Mouse (Mus musculus) forebrain, embryonic 14.5 days (tissue): ENCODE results near the gene Cabp2. TPM values are rescaled to one million over a fixed set of nuclear protein-coding genes. Genes with fewer than 3 reads are reported as not detected.

Source experiments
- ATAC-seq: fragments of 200-750 bp; cut with Nextera tagmentation; 2 replicates; pipeline ENCODE4 v1.8.0; 2017; ENCODE audit warnings: mild to moderate bottlenecking, moderate library complexity
- DNase-seq: peaks from one replicate; pipeline ENCODE4 v3.0.0-alpha.2; 2015; ENCODE audit warnings: low spot score
- H3K27ac ChIP-seq: fragments of 300-500 bp; sonication (generic); 2 replicates; pipeline ENCODE4 v1.5.1; 2014; ENCODE audit warnings: low read depth, mild to moderate bottlenecking, control low read depth, low read length, moderate library complexity
- H3K27me3 ChIP-seq: fragments of 300-500 bp; sonication (generic); replicated peaks from 2 replicates; pipeline ENCODE4 v1.6.1; 2014; ENCODE audit warnings: low read length, control low read depth, mixed read lengths; ENCODE audit not compliant: control insufficient read depth, insufficient read depth
- H3K36me3 ChIP-seq: fragments of 300-500 bp; sonication (generic); 2 replicates; pipeline ENCODE4 v1.6.1; 2014; ENCODE audit warnings: low read length, control low read depth; ENCODE audit not compliant: control insufficient read depth, insufficient read depth
- H3K4me1 ChIP-seq: fragments of 300-500 bp; sonication (generic); 2 replicates; pipeline ENCODE4 v1.6.1; 2014; ENCODE audit warnings: antibody characterized with exemption, low read length, control low read depth; ENCODE audit not compliant: control insufficient read depth, insufficient read depth
- H3K4me2 ChIP-seq: fragments of 300-500 bp; sonication (generic); 2 replicates; pipeline ENCODE4 v1.6.1; 2014; ENCODE audit warnings: mild to moderate bottlenecking, control low read depth, low read length
- H3K4me3 ChIP-seq: fragments of 300-500 bp; sonication (generic); 2 replicates; pipeline ENCODE4 v1.5.1; 2014; ENCODE audit warnings: low read depth, low read length, control low read depth
- H3K9ac ChIP-seq: fragments of 300-500 bp; sonication (generic); 2 replicates; pipeline ENCODE4 v1.6.1; 2014; ENCODE audit warnings: mild to moderate bottlenecking, low read length, control low read depth, moderate library complexity
- H3K9me3 ChIP-seq: fragments of 300-500 bp; sonication (generic); replicated peaks from 2 replicates; pipeline ENCODE4 v1.6.1; 2016; ENCODE audit warnings: low read length, control low read depth, mixed read lengths; ENCODE audit not compliant: control insufficient read depth
- WGBS: fragments of 180-500 bp; shearing (Covaris S2); extraction: QIAGEN DNeasy Blood & Tissue Kit; methylation state at CpG from one replicate; pipeline ENCODE4 v1.1.7; 2014; 5-methylcytosine and 5-hydroxymethylcytosine counted together
- polyA plus RNA-seq: library from polyadenylated mRNA; unstranded; fragments of >200 nt; fragmentation: Nextera tagmentation; extraction: Ambion mirVana; gene quantifications from 2 replicates; pipeline ENCODE4 v1.2.1, GENCODE M21; 2014

The Cabp2 gene
- polyA plus RNA-seq, 1 experiment from 2014 or later: not detected

- Histone ChIP-seq H3K9me3 (no peaks in the 10 kb centered on the region), H3K4me1 (no peaks in the 10 kb centered on the region), H3K27me3 (no peaks in the 10 kb centered on the region; the same call in 1 of the 2 replicates), H3K36me3 (no peaks in the 10 kb centered on the region), H3K4me2 (no peak overlapping the region), H3K27ac (no peak overlapping the region), H3K4me3 (no peak overlapping the region), H3K9ac (no peak overlapping the region)
- DNase-seq (no peak), ATAC-seq (no peak)
- 53% methylated on average over 15 of the region's 15 CpGs for WGBS
Observed at GRCm38 (mm10) chr19:4068717-4069410, 12.5 kb upstream of the Cabp2 start.

GRCm38 (mm10) chr19:4070311-4070710 lies 11.1 kb upstream of the Cabp2 start:
- H3K9ac ChIP-seq: no peak overlapping the region
- DNase-seq: no peak
- no peak overlapping the region for H3K27ac ChIP-seq
- no peak overlapping the region for H3K4me3 ChIP-seq
- H3K9me3 ChIP-seq: no peaks in the 10 kb centered on the region
- no peak overlapping the region for H3K4me2 ChIP-seq
- no peaks in the 10 kb centered on the region for H3K4me1 ChIP-seq
- no peak for ATAC-seq
- 74% methylated on average over 15 of the region's 15 CpGs for WGBS
- H3K36me3 ChIP-seq: no peaks in the 10 kb centered on the region
- H3K27me3 ChIP-seq: no peaks in the 10 kb centered on the region; the same call in 1 of the 2 replicates

- Histone ChIP-seq H3K4me1 (no peaks in the 10 kb centered on the region), H3K27ac (no peak overlapping the region), H3K4me3 (no peak overlapping the region), H3K27me3 (no peaks in the 10 kb centered on the region; the same call in 1 of the 2 replicates), H3K9ac (no peak overlapping the region), H3K9me3 (no peaks in the 10 kb centered on the region), H3K36me3 (no peaks in the 10 kb centered on the region), H3K4me2 (no peak overlapping the region)
- ATAC-seq: no peak
- no peak for DNase-seq
- 80% methylated on average over 8 of the region's 8 CpGs for WGBS
Observed at GRCm38 (mm10) chr19:4070756-4071155, 10.6 kb upstream of the Cabp2 start.

- ATAC-seq (no peak), DNase-seq (no peak)
- H3K4me3 ChIP-seq: no peak overlapping the region
- no peak overlapping the region for H3K27ac ChIP-seq
- H3K9ac ChIP-seq: no peak overlapping the region
- no peaks in the 10 kb centered on the region for H3K9me3 ChIP-seq
- H3K27me3 ChIP-seq: no peaks in the 10 kb centered on the region; the same call in 1 of the 2 replicates
- no peaks in the 10 kb centered on the region for H3K36me3 ChIP-seq
- WGBS: 90% methylated on average over 6 of the region's 6 CpGs
- H3K4me2 ChIP-seq: no peak overlapping the region
- H3K4me1 ChIP-seq: no peaks in the 10 kb centered on the region
Observed at GRCm38 (mm10) chr19:4071406-4071805, 10.0 kb upstream of the Cabp2 start.

- Histone ChIP-seq H3K4me3 (no peak overlapping the region), H3K9me3 (no peaks in the 10 kb centered on the region), H3K9ac (no peak overlapping the region), H3K27me3 (no peaks in the 10 kb centered on the region; the same call in 1 of the 2 replicates), H3K27ac (no peak overlapping the region), H3K4me2 (no peak overlapping the region), H3K4me1 (no peaks in the 10 kb centered on the region), H3K36me3 (no peaks in the 10 kb centered on the region)
- no peak for ATAC-seq
- no peak for DNase-seq
- 73% methylated on average over 6 of the region's 6 CpGs for WGBS
Observed at GRCm38 (mm10) chr19:4072706-4073424, 8.5 kb upstream of the Cabp2 start.

GRCm38 (mm10) chr19:4075531-4075930 lies 5.8 kb upstream of the Cabp2 start:
- ATAC-seq (no peak), DNase-seq (no peak)
- Histone ChIP-seq H3K4me2 (no peak overlapping the region), H3K9ac (no peak overlapping the region), H3K9me3 (no peaks in the 10 kb centered on the region), H3K4me3 (no peak overlapping the region), H3K27me3 (no peaks in the 10 kb centered on the region), H3K27ac (no peak overlapping the region), H3K4me1 (no peaks in the 10 kb centered on the region), H3K36me3 (no peaks in the 10 kb centered on the region)
- WGBS: 88% methylated on average over 1 of the region's 1 CpGs

GRCm38 (mm10) chr19:4079594-4079993 lies 1.8 kb upstream of the Cabp2 start:
- Histone ChIP-seq H3K9ac (no peak overlapping the region), H3K27ac (no peak overlapping the region), H3K9me3 (no peaks in the 10 kb centered on the region), H3K27me3 (no peaks in the 10 kb centered on the region), H3K4me2 (no peak overlapping the region), H3K4me1 (no peaks in the 10 kb centered on the region), H3K36me3 (no peaks in the 10 kb centered on the region), H3K4me3 (no peak overlapping the region)
- no peak for ATAC-seq
- WGBS: 82% methylated on average over 1 of the region's 1 CpGs
- DNase-seq: no peak

GRCm38 (mm10) chr19:4080511-4081009 lies 818 bp upstream of the Cabp2 start:
- Histone ChIP-seq H3K4me3 (no peak overlapping the region), H3K4me2 (no peak overlapping the region), H3K27ac (no peak overlapping the region), H3K36me3 (no peaks in the 10 kb centered on the region), H3K9me3 (no peaks in the 10 kb centered on the region), H3K9ac (no peak overlapping the region), H3K27me3 (no peaks in the 10 kb centered on the region), H3K4me1 (no peaks in the 10 kb centered on the region)
- WGBS: 67% methylated on average over 8 of the region's 8 CpGs
- DNase-seq (no peak), ATAC-seq (no peak)
